Mouse (Mus musculus) limb, embryonic 14.5 days (tissue): ENCODE results near the gene Zfp536. TPM values are rescaled to one million over a fixed set of nuclear protein-coding genes. Genes with fewer than 3 reads are reported as not detected.

ENCODE experiments used
- ATAC-seq: fragments of 200-750 bp; cut with Nextera tagmentation; 2 replicates; pipeline ENCODE4 v1.8.0; 2017; ENCODE audit warnings: low read depth, moderate number of reproducible peaks, moderate TSS enrichment; ENCODE audit not compliant: low FRiP score
- DNase-seq: peaks from one replicate; pipeline ENCODE4 v3.0.0-alpha.2; 2015; ENCODE audit warnings: low spot score
- H3K27ac ChIP-seq: fragments of 300-500 bp; sonication (generic); replicated peaks from 2 replicates; pipeline ENCODE4 v1.5.1; 2014; ENCODE audit warnings: low read depth, mild to moderate bottlenecking, low read length, moderate library complexity, mixed read lengths
- H3K27me3 ChIP-seq: fragments of 300-500 bp; sonication (generic); 2 replicates; pipeline ENCODE4 v1.6.1; 2014; ENCODE audit warnings: low read length, mixed read lengths; ENCODE audit not compliant: control insufficient read depth, insufficient read depth
- H3K36me3 ChIP-seq: fragments of 300-500 bp; sonication (generic); 2 replicates; pipeline ENCODE4 v1.6.1; 2014; ENCODE audit warnings: mild to moderate bottlenecking, low read length, moderate library complexity, mixed read lengths; ENCODE audit not compliant: control insufficient read depth, insufficient read depth
- H3K4me1 ChIP-seq: fragments of 300-500 bp; sonication (generic); 2 replicates; pipeline ENCODE4 v1.6.1; 2014; ENCODE audit warnings: antibody characterized with exemption, low read length, mixed read lengths; ENCODE audit not compliant: control insufficient read depth, insufficient read depth
- H3K4me2 ChIP-seq: fragments of 300-500 bp; sonication (generic); replicated peaks from 2 replicates; pipeline ENCODE4 v1.6.1; 2014; ENCODE audit warnings: low read depth, mild to moderate bottlenecking, low read length, moderate library complexity; ENCODE audit not compliant: severe bottlenecking
- H3K4me3 ChIP-seq: fragments of 300-500 bp; sonication (generic); replicated peaks from 2 replicates; pipeline ENCODE4 v1.5.1; 2014; ENCODE audit warnings: low read length
- H3K9ac ChIP-seq: fragments of 300-500 bp; sonication (generic); 2 replicates; pipeline ENCODE4 v1.6.1; 2014; ENCODE audit warnings: mild to moderate bottlenecking, low read depth, low read length, moderate library complexity; ENCODE audit not compliant: severe bottlenecking
- H3K9me3 ChIP-seq: fragments of 300-500 bp; sonication (generic); 2 replicates; pipeline ENCODE4 v1.6.1; 2016; ENCODE audit warnings: low read length; ENCODE audit not compliant: control insufficient read depth
- POLR2A ChIP-seq: fragments of 200-500 bp; IDR thresholded peaks from 2 replicates; pipeline ENCODE4 v1.8.0; 2012; ENCODE audit warnings: inconsistent platforms, mild to moderate bottlenecking, moderate library complexity, borderline replicate concordance; ENCODE audit not compliant: insufficient read depth, insufficient read length; ENCODE audit errors: extremely low read depth
- WGBS: fragments of 180-500 bp; shearing (Covaris S2); extraction: QIAGEN DNeasy Blood & Tissue Kit; methylation state at CpG from one replicate; pipeline ENCODE4 v1.1.7; 2014; 5-methylcytosine and 5-hydroxymethylcytosine counted together
- polyA plus RNA-seq, 2 experiments: library from polyadenylated mRNA; depleted of rRNA in 1 of 2; stranded (reverse) in 1 of 2; unstranded in 1 of 2; fragments of >200 nt; fragmentation: Nextera tagmentation in 1 of 2; extraction: Ambion mirVana in 1 of 2; gene quantifications; 2 replicates each; pipeline versions ENCODE4 v1.2.1 to v1.2.3; 2012 to 2014

Gene Zfp536
- polyA plus RNA-seq, 2 experiments = 3.8 to 6.5 TPM

DNA sequence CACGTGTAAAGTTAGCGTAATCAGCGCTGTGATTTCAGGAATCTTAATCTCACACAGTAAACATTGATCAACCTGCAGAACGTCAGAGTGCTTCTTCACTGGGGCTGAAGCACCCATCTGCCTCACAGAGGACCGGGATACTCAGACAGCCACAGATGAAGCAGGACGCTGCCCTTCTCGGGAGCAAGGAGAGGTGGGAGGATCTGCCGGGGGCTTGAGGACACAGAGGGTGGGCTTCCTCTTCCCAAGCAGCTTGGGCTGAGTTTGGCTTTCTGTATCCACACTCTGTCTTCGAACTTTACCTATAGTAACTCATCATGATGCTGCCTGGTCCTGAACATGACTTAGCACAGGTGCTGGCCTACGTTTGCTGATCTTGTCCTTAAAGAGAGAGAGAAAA, 40.2 kb upstream of the Zfp536 start:
- no peak for DNase-seq
- TF ChIP-seq POLR2A = no peak
- H3K4me3 ChIP-seq = no peak overlapping the region
- ATAC-seq = no peak
- no peak overlapping the region for H3K27ac ChIP-seq
- WGBS = 65% methylated on average over 10 of the region's 10 CpGs
- no peaks in the 10 kb centered on the region; the same call in 1 of the 2 replicates for H3K9me3 ChIP-seq
- no peaks in the 10 kb centered on the region for H3K36me3 ChIP-seq
- H3K9ac ChIP-seq = no peak overlapping the region
- H3K4me2 ChIP-seq = no peak overlapping the region
- no peaks in the 10 kb centered on the region for H3K4me1 ChIP-seq
- no peaks in the 10 kb centered on the region for H3K27me3 ChIP-seq

DNA sequence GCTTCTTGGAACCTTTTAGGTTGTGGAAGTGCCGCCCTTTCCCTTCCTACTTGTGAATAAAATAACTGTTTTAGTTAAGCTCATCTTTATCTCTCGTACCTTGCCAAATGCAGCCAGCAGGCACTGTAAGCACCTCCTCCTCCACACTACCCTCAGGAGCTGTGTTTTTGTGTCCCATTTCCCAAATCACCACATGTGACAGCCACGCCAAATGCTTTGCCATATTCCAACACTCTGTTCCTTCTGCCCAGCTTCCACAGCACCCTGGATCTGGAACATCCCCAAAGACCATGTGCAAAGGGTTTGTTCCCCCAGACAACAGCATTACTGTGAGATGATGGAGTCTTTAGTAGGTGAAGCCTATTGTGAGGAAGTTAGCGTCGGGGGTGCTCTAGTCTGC, 36.5 kb upstream of the Zfp536 start:
- Histone ChIP-seq H3K36me3 (no peaks in the 10 kb centered on the region), H3K4me1 (no peaks in the 10 kb centered on the region), H3K9ac (no peak overlapping the region), H3K4me3 (no peak overlapping the region), H3K4me2 (no peak overlapping the region), H3K27ac (no peak overlapping the region), H3K27me3 (no peaks in the 10 kb centered on the region), H3K9me3 (no peaks in the 10 kb centered on the region)
- WGBS = 91% methylated on average over 5 of the region's 5 CpGs
- DNase-seq (no peak), ATAC-seq (no peak)
- TF ChIP-seq POLR2A = no peak

DNA sequence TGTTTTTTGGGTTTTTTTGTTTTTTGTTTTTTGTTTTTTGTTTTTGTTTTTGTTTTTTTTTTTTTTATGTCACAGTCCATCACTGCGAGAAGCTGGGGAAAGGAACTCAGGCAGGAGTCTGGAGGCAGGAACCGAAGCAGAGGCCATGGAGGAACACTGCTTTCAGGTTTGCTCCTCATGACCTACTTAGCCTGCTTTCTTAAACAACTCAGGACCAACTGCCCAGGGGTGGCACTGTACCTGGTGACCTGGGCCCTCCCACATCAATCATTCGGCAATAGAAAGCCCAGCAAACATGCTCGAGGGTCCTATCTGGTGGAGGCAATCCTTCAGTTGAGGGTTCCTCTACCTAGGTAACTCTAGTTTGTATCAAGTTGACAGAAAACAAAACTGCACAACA, 35.6 kb upstream of the Zfp536 start:
- DNase-seq (no peak), ATAC-seq (no peak)
- Histone ChIP-seq H3K9ac (no peak overlapping the region), H3K27ac (no peak overlapping the region), H3K36me3 (no peaks in the 10 kb centered on the region), H3K4me1 (no peaks in the 10 kb centered on the region), H3K4me3 (no peak overlapping the region), H3K4me2 (no peak overlapping the region), H3K9me3 (no peaks in the 10 kb centered on the region), H3K27me3 (no peaks in the 10 kb centered on the region)
- TF ChIP-seq POLR2A = no peak
- 87% methylated on average over 4 of the region's 4 CpGs for WGBS

DNA sequence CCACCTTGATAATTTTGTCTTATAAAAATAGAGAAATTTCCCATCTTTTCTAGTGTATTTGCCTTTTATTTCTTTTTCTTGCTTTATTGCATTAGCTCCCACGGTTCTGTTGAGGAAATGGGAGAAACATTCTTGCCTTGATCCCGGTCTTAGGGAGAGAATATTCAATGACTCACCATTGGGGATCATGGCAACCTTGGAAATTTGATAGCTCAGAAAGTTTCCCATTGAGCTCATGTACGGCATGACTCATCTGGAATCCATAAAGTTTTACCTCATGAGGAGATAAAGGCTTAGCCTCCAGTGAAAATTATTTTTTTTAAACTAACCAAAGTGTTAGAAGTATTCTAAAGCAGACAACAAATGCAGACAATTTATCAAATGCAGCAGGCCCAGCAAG, 27.7 kb upstream of the Zfp536 start:
- WGBS = 36% methylated on average over 3 of the region's 3 CpGs
- Histone ChIP-seq H3K9ac (no peak overlapping the region), H3K9me3 (no peaks in the 10 kb centered on the region), H3K4me2 (no peak overlapping the region), H3K27ac (no peak overlapping the region), H3K36me3 (no peaks in the 10 kb centered on the region), H3K4me3 (no peak overlapping the region), H3K27me3 (no peaks in the 10 kb centered on the region), H3K4me1 (no peaks in the 10 kb centered on the region)
- TF ChIP-seq POLR2A = no peak
- ATAC-seq (no peak), DNase-seq (no peak)

DNA sequence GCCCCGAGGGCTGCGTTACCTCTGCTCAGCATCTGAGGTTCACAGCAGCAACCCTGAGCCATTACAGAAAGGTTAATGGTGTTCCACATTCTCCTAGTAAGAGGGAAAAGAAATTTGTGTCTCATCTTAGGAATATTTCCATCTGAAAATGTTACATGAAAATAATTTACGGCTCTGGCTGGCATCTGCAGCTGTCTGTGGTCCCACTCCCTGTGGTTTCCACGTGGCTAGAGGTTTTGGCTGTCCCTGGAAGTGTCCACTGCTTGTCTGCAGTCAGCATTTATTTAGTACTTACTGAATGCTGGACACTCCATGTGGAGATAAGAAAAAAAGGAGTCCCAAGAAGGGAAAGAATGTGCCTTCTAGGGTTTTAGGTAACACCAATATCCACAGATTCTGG, 15.3 kb upstream of the Zfp536 start:
- no peak for TF ChIP-seq POLR2A
- Histone ChIP-seq H3K9ac (no peak overlapping the region), H3K27ac (no peak overlapping the region), H3K27me3 (no peaks in the 10 kb centered on the region; the same call in 1 of the 2 replicates), H3K4me1 (peaks cover 7% of the 10 kb centered on the region), H3K4me2 (no peak overlapping the region), H3K36me3 (no peaks in the 10 kb centered on the region), H3K9me3 (no peaks in the 10 kb centered on the region), H3K4me3 (no peak overlapping the region)
- ATAC-seq (no peak), DNase-seq (no peak)
- WGBS = 62% methylated on average over 4 of the region's 4 CpGs

DNA sequence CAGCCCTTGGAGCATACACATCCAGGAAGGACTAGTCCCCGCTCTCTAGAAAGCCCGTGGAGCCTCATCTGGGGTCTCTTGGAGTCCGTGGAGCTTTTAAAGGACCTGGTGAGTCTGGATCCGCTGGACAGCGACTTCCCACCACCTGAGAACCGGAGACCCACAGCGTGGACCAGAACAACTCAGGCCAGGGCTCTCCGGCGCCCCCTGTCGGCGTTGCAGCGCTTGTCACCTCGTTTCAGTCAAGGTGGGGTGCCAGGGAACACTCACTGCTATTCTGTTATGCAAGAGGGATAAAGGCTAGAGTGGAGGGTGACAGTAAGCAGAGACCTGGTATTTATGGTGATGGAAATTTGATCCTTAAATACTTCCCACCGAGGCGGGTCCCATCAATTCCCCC, 2.1 kb upstream of the Zfp536 start:
- no peak overlapping the region for H3K4me2 ChIP-seq
- no peak overlapping the region for H3K27ac ChIP-seq
- H3K36me3 ChIP-seq = no peaks in the 10 kb centered on the region
- peaks cover 39% of the 10 kb centered on the region for H3K27me3 ChIP-seq
- no peak for ATAC-seq
- no peak overlapping the region for H3K9ac ChIP-seq
- H3K4me3 ChIP-seq = no peak overlapping the region
- no peaks in the 10 kb centered on the region for H3K9me3 ChIP-seq
- 0 out of 2 replicates have a peak, but pooled peaks cover 6% of the 10 kb centered on the region for H3K4me1 ChIP-seq
- 3% methylated on average over 15 of the region's 15 CpGs for WGBS
- DNase-seq = peak; percentile 54
- no peak for TF ChIP-seq POLR2A
